Mouse (Mus musculus) lung, postnatal 14 days (tissue): ENCODE measurements around the gene Six1.
"Not testable (repeated sequence)": the region's sequence is repeated elsewhere in the genome, so short reads cannot be mapped to it uniquely, and the experiment has no call there.

Experiments
- DNase-seq: peaks from one replicate; pipeline ENCODE4 v3.0.0; 2021

Gene Six1

DNA sequence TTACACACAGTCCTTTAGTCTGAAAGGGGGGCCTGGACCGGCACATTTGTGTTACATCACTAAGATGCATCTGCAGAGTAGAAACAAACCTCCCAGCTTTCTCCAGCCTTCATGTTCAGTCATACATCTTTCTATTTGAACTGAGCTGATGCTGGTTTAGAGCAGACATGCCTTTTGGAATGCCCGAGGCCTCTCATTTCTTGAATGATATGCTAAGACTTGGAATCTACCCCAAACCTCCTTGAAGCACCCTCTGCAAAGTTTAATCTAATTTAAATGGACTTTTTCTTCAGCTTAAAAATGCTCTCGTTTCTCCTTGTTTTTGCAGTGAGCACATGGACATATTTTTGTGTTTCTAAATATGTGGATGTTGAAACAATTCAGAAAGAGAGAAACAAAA, 21.0 kb downstream of the Six1 start:
- DNase-seq = no peak

DNA sequence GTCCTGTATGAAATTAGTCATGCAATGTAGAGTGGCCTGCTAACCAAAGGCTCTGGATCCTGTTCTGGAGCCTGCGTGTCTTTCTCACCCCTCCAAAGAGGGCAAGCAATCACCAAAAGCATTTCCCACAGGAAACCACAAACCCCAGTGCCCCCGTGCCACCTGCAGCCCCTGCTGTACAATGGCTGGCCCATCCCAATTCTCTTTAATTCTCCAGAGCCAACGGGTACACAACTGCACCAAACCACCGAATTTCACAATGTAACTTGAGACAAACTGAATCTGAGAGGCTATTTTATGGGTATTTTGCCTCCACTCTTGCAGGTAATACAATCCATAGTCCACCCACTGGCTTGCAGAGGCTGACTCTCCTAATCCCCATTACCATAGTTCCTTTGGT, 22.4 kb downstream of the Six1 start:
- no peak for DNase-seq

DNA sequence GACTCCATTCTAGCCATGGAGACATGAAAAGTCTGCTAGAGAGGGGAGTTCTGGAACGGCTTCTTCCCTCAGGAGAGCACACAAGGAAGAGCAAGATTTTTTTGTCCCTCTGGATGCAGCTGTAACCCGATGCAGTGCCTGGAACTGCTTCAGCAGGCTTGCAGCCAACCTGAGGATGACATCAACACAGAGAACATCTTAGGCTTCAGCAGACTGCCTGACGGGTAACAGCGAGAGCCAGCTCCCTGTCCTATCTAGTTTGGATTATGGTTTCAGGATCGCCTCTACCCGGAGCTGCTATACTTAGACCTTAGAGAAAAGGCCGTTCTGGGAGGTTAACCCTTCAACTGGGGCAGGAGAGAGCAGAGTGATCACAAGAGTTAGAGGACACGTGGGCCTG, 28.2 kb downstream of the Six1 start:
- DNase-seq = peak; percentile 62

DNA sequence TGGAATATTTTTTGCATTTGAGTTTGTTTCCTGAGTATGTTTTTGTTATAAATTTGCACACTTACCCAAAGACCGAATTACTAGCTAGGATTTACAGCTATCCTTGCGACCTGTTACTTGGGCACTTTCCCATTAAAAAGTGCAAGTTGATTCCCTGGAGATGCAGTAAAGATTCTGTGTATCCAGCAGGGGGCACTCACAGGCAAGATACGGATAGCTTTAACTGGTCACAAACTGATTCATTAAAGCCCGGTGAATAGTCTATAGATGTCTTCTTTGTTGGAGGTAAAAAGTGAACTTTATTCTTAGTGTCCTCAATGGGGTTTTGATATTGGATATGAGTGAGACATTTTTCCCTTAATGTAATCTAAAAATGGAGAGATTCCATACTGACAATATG, 32.7 kb downstream of the Six1 start:
- peak; percentile 86 for DNase-seq

DNA sequence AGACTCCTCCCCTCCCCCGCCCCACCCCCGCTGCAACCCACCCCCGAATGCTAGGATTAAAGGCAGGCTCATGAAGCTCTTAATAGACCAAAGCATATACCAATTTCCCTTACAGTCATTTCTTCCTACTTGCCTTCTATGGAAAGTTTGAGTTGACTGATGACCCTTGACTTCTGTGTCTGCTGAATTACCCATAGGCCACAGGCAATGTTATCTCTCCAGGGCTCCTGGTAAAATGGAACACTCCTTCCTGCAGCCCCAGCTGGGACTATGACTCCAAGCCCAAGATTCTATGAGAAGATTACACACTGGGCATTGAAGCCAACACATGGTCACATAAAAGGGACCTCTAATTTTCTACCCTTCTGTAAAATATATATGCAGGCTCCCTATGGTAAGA, 33.3 kb downstream of the Six1 start:
- DNase-seq = no peak

DNA sequence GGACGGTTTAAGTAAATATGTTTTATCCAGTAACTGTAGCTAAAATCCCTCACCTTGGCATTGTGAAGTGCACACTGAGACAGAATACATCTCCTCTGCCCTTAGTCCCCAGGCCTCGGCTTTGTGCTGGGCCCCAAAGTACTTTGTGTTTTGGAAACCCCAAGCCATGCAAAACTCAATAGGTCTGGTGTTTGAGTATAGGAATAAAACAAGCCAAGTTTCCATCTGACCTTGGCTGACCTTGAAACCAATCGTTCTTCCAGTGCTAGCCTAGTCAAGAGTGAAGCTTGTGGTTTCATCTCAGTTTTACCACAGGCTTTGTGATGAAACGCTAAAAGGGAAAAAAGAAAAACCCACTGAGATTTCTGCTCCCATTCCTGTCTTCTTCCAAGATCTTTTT, 34.8 kb downstream of the Six1 start:
- no peak for DNase-seq

DNA sequence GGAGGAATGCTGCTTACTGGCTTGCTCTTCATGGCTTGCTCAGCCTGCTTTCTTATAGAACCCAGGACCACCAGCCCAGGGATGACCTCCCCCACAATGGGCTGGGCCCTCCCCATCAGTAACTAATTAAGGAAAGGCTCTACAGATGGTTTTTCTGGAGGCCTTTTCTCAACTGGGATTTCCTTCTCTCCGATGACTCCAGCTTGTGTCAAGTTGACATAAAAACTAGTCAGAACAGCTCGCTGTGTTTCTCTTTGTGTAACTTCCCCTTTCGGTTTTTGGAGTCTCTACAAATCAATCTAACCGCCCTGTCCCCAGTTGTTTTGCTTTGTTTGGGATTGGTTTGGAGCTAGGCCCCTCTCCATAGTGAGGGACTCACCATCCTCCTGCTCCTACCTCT, 37.5 kb downstream of the Six1 start:
- no peak for DNase-seq

DNA sequence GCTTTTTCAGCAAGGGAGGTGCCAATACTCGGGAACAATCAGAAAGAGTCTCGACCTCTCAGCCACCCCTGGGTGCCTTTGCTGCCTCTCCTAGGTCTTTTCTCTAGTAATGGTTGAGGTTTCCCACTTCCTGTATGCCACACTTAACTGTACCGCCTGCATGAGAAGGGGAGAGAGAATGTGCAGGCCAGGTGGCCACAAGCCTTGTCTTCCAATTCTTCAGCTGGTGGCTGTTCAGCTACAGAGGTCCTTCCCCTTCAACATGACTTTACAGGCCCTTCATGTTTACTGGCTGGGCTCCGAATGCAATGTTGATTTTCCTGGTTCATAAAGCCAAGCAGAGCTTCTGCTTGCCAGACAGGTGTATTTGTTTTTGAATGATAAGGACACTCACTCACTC, 39.4 kb downstream of the Six1 start:
- no peak for DNase-seq

DNA sequence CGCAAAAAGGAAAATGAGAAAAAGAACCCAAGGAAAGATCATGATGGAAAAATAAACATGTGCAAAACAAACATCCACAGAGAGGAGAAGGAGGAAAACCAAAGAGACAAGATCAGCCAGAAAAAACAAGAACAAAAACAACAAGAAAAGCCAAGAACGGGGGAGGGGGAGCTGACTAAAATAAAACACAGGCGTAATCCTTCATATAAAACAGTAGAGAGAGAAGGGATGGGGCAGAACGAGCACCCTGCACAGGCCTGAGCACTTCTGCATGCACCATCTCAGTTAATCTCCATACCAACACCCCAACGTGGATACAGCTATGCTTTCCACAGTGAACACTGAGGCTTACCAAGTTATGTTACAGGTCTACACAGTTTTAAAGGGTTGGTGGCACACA, 40.9 kb downstream of the Six1 start:
- DNase-seq = no peak

DNA sequence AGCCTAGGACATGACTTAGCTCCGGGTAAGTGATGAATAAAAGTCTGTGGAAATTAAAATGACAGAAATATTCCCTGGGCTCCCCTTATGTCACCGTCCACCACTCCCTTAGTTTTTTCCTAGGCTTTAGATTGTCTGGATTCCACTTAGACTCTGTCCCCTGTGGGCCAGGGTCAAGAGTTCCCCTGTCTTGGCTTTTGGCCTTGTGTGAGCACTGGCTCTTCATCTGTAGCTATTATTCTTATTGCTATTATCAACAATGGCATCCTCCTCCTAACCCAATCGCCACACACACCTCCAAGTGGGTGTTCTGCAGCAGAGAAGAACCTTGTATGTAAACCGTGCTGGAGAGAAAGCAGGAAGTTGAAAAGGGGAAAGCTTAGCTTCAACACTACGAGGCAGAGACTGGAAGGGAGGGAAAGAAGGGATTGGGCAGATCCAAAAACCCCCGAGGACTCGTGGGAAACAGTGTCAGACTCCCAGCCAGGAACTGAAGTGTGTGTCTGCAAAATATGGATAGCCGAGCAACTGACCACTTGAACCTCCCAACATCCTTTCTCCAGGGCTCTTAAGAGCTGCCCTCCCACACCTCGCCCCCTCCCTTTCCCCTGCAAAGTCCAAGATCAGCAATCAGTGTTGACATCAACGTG, 41.4 kb downstream of the Six1 start:
- DNase-seq = no peak

DNA sequence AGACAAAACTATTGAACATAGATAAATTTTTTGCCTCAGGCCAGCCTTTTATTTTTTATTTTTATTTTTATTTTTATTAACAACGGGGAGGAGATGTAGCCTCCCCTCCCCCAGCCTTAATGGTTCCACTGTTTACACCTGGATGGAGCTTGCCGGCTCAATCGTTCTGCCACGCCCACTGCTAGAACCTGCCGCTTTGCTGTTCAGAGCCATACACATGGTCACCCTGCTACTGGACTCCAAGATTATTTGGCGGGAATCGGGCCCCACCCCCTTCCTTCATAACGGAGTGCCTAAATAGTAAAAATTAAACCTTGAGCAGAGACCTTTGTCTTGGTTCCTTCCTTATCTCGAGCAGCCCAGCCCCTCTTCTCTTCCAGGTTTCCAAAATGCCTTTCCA, 50.8 kb downstream of the Six1 start:
- DNase-seq = not testable (repeated sequence)

DNA sequence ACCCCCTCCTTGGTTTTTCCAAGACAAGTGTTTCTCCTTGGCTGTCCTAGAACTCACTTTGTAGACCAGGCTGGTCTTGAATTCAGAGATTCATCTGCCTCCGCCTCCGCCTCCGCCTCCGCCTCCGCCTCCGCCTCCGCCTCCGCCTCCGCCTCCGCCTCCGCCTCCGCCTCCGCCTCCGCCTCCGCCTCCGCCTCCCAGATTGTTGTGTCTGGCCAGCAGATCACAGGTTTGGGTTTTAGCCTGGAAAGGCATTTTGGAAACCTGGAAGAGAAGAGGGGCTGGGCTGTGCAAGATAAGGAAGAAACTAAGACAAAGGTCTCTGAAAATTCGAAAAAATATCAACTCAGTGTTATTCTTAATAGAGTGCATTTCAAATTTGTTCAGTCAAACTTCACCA, 51.4 kb downstream of the Six1 start:
- DNase-seq = peak; percentile 47

DNA sequence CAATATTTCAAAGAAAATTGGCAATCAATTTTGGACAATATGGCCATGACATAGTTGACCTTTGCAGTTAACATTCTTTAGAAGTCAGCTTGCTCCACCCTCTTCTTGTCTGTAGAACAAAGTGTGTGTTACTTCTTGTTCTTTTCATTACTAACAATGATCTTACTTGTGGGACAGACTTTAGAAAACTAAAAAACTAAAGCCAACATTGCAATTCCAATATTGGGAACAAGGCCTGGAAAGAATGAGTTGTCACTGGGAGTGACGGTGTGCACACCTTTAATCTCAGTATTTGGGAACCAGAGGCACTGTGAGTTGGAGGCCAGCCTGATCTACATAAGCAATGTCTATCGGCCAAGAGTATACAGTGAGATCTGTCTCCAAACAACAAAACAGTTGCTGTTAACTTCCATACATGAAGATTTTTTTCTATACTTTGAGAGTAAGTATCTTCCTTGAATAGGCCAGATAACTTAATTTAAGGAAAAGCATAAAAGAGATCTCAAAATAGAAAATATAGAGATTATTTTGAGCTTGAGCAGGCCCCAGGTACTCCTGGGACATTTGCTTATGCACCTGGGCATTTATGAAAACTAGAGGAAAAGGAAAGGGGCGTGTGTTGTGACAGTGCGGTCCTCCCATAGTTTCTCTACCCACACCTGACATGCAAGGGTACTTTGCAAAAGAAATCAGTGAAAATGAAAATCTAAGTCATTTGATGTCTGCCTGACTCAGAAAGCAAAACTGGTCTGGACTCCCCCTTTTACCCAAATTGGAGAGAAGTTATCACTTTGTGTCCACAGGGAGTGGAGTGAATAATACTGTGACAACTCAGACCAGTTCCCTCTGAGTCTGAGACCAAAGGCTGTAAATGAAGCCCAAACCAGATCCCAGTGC, 55.3 kb downstream of the Six1 start:
- no peak for DNase-seq

DNA sequence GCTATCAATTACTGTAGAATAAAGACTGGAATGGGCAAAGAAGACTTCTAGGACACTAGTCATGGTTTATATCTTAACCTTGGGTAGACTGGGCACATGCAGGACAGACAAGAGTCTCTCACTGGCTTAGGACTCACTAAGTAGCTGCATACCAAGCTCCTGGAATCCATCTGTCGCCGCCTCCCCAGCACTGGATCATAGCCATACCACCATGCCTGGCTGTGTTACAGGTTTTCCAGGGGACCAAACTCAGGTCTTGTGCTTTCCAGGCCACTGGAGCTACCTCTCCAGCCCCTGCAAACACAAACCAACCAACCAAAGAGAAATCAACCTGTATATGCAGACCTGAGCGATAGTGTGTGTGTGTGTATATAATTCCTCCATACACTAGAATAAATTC, 57.0 kb downstream of the Six1 start:
- no peak for DNase-seq
